Mouse (Mus musculus) neutrophil, adult 5-6 weeks (primary cell): Measurements from ENCODE around the gene Glrx. TPM values are rescaled to one million over a fixed set of nuclear protein-coding genes. Genes with fewer than 3 reads are reported as not detected.
A peak's percentile ranks its signal among the peaks of the same experiment; 100 is the strongest.

Experiments used
- ATAC-seq: fragments of 151-379, 151-347 bp; 2 replicates; pipeline ENCODE4 v1.8.0; 2017; ENCODE audit warnings: mild to moderate bottlenecking, moderate TSS enrichment; ENCODE audit not compliant: insufficient number of reproducible peaks, poor library complexity, low FRiP score, severe bottlenecking; ENCODE audit errors: extremely low read depth
- total RNA-seq: library from RNA; stranded (forward); fragments of 200-1000 nt; gene quantifications from 2 replicates; pipeline ENCODE4 v1.2.3, GENCODE M21; 2017

The Glrx gene
- total RNA-seq, 1 experiment from 2014 or later = 96.4 TPM

DNA sequence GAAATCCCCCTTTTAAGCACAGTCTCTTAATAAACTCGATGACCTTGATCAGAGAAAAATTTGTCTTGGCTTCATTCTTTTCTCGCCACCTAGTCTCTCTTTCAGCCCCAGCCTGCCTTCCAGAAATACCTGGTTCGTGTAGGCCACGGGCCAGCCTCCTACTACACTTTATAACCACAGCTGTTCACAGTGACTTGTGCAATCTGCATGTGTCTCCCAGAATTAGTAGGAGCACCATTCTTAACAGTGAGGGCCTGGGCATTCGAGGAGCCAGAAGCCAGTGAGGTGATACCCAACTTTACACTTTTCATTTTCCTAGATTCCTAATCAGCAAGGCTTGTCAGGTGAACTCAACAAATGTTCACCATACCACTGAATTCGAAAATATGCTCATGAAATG is 36.9 kb downstream of the Glrx start:
- no peak for ATAC-seq

DNA sequence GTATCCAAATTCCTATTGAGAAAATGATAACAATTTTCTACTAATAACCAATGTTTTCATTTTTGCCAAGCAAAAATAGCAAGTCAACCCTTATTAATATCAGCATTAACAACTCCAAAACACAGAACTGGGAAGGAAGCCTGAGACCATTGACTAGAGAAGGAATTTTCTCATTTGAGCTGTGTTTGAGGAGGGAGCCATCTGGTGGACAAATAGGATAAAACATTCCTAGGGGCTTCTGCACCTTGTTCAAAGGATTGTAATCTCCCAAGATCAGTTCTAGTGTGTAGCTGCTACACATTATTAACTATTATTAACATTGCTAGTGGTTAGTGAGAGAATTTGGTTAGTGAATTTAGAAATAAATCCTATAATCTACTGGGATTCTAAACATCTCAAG is 38.2 kb downstream of the Glrx start:
- ATAC-seq = peak; percentile 82

DNA sequence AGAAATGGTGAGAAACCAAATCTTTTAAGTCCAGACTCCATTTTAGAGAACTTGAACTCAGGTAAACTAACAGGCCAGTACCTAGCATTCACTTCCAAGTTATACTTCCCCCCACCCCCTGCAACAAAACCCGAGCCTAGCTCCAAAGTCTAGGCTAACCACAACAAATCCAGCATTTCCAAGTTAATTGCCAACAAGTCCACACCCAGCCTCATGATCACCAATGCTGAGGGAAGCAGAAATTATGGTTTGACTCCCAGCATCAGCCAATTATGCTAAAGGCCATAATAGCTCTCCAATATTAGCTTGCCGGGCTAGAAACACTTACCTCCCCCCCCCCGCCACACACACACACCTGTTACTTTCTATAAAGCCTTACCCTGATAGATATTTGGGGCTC is 40.1 kb downstream of the Glrx start:
- ATAC-seq = no peak

DNA sequence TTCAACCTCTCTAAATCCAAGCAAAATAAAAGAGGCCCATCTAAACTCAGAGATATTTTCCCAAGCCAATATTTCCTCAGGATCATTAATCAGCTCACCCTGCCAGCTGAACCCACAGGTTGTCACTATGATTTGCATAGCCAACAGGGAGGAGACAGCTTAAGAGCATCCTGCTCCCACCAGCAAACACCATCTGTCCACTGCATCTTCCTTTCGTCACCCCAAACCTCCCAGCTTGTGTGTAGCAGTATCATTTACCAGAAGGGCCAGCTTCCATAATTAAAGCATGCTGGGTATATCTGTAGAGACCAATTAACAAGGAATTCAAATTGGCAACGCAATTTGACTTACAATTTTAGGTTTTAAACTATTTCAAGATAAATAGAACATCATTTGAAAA is 40.8 kb downstream of the Glrx start:
- no peak for ATAC-seq

DNA sequence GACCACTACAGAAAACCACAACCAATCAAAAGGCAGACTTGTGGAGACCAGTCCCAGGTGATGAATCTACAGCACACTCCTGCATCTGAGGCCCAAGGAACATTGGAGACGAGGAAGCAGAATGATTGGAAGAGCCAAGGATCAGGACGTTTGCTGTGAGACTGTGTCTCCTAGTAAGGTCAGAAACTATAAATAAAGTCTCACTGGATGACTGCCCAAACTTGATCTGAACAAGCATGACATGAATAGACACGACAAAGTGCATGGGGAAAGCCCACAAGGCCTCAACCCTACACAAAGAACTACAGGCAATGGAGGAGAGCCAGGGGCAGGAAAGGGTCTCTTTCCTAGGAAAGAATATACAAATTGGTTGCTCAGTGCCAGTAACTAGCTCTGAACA is 44.1 kb downstream of the Glrx start:
- no peak for ATAC-seq

DNA sequence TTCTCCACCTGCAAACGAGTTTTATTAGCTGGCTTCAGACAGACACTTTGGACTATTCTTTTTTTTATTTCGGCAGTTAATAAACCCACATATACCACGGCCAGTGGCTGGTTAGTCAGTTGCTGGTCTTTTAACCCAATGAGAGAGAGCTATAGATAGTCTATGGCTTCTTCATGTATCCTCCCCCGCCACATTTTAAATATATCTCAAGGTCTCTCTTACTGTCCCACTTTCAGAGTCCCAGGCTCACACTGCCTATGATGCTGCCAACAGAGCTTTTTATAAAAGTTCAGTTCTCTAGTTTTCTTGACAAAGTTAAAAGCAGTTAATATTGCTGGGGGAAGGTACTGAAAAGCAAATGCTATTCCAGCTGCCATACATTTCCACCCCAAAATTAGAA is 52.2 kb downstream of the Glrx start:
- no peak for ATAC-seq

DNA sequence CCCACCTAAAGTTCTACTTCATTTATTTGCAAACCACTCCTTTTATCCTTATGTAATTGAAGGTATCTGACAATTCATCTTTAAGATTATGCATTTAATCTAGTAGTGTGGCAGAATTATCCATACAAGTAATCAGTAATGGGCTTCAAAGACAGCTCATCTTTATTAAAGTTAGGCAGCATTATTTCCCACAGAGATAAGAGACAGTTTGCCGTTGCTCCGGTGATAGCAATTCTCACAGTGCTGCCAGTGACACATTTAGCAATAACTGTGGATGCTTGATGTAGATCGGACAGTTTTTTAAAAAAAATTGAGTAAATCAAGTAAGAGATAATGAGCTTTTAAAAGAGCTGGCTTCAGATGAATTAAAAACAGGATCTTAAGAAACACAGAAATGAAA is 52.6 kb downstream of the Glrx start:
- ATAC-seq = no peak

DNA sequence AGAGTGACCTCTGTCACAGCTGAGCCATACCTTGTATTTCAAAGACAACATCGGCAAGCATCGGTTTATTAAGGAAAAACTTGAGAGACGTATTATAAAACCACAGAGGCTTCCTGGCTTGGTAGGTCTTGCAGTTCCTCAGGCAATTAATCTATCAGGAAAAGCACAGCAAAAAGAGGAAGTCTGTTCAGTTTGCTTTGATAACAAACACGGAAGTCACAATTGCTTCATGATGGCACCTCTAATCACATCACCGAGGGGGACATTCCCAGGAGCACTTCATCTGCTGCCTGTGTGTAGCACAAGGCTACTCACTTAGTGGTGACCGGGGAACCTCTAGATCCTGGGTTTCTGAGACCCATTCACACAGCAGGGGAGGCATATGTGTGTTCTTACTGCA is 53.2 kb downstream of the Glrx start:
- peak; percentile 51 for ATAC-seq

Other genes starting within 250 kb of the Glrx start
- gene Ell2, start 133.1 kb upstream of the Glrx start, total RNA-seq = 34.9 and 37.3 TPM in 2 replicates
- gene Rhobtb3, start 104.1 kb downstream of the Glrx start, total RNA-seq = 0.23 TPM in 1 of 2 replicates, not detected in the other
- gene Spata9, start 127.3 kb downstream of the Glrx start, total RNA-seq = not detected in 2 replicates
- gene Rfesd, start 178.9 kb downstream of the Glrx start, total RNA-seq = 8.8 and 14.3 TPM in 2 replicates
- not detected in 2 replicates for gene Gpr150, start 217.1 kb downstream of the Glrx start, total RNA-seq